Mouse (Mus musculus): Measurements from ENCODE around the gene Cluap1.
"Not testable (repeated sequence)": the region's sequence is repeated elsewhere in the genome, so short reads cannot be mapped to it uniquely, and the experiment has no call there.

Cluap1 gene

GRCm38 (mm10) chr16:3951141-3951540 lies 42.5 kb downstream of the Cluap1 start:
- DNase-seq: no peak

GRCm38 (mm10) chr16:3956369-3956768 lies 47.8 kb downstream of the Cluap1 start:
- peak; percentile 63 to 68 for DNase-seq

GRCm38 (mm10) chr16:3959261-3959660 lies 50.7 kb downstream of the Cluap1 start:
- no peak for DNase-seq

- DNase-seq: no peak
Observed at GRCm38 (mm10) chr16:3964990-3965389, 56.4 kb downstream of the Cluap1 start.

- DNase-seq: no peak
Observed at GRCm38 (mm10) chr16:3965534-3965933, 56.9 kb downstream of the Cluap1 start.

GRCm38 (mm10) chr16:3974456-3974855 lies 65.9 kb downstream of the Cluap1 start:
- DNase-seq: not testable (repeated sequence)

- DNase-seq: no peak
Observed at GRCm38 (mm10) chr16:3975658-3976057, 67.1 kb downstream of the Cluap1 start.

- no peak for DNase-seq
Observed at GRCm38 (mm10) chr16:3976251-3976671, 67.7 kb downstream of the Cluap1 start, which contains the start of gene Nlrc3. Gene Nlrc3, minus strand, starts transcription at chr16:3976632.

- no peak for DNase-seq
Observed at GRCm38 (mm10) chr16:3976712-3977111, 68.1 kb downstream of the Cluap1 start.

GRCm38 (mm10) chr16:3982173-3982572 lies 73.6 kb downstream of the Cluap1 start:
- no peak for DNase-seq

- DNase-seq: no peak
Observed at GRCm38 (mm10) chr16:3983146-3983700, 74.6 kb downstream of the Cluap1 start.

GRCm38 (mm10) chr16:3988410-3988809 lies 79.8 kb downstream of the Cluap1 start:
- no peak for DNase-seq

All from lung, adult 18-20 months (tissue).